8 mouse cellular contexts compared by ENCODE assay signal in the genomic region with DNA sequence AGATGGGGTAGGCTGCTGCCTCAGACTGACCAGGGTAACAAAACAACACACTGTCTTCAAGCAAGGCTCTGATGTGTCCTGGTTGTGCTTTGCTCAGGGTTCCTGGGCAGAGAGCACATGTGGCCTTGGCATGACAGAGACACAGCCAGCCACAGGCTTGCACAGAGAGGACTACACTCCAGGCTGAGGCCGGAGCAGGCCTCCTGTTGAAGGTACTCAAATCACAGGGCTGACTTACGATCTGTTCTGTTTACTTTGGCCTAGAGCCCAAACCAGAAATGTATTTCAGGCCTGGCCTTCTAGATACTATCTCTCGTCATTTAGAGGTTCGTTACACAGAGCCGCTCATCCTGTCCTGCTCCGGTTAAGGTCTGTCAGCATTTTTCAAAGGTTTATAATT.
DNase-seq lines count a peak whose midpoint lies in the region; ATAC-seq lines count a peak whose summit lies in the region.
"Had no signal": no experiment of that assay in that cellular context is flagged by ENCODE, and none has a peak within 500 bp of the region (broad histone marks: within the 10 kb centered on the region; RNA-seq: fewer than 3 reads in every experiment).

No protein-coding gene starts in this region.

- WGBS in embryonic facial prominence, embryonic 13.5 days = 34% methylated on average over 6 of the region's 6 CpGs
- 46% methylated on average over 6 of the region's 6 CpGs for WGBS in liver, embryonic 11.5 days
- 87% methylated on average over 6 of the region's 6 CpGs for WGBS in midbrain, embryonic 13.5 days

- ATAC-seq in embryonic facial prominence, embryonic 13.5 days (ENCODE audit: insufficient number of reproducible peaks, insufficient read depth, low FRiP score, low TSS enrichment, low read depth) = peak; percentile 69; the same call in 1 of the 2 replicates
- peak; percentile 20; the same call in 1 of the 2 replicates for ATAC-seq in liver, embryonic 11.5 days (replicated peaks; ENCODE audit: low FRiP score)
- ATAC-seq in midbrain, embryonic 13.5 days = no peak

- H3K9ac ChIP-seq in embryonic facial prominence, embryonic 13.5 days = no peak overlapping the region
- no peak overlapping the region for H3K9ac ChIP-seq in liver, embryonic 11.5 days (ENCODE audit: low read depth, low read length)
- H3K9ac ChIP-seq in midbrain, embryonic 13.5 days (replicated peaks) = no peak overlapping the region
- H3K9ac ChIP-seq: midbrain, embryonic 12.5 days had no signal

- peak overlapping the region; percentile 19; the same call in 1 of the 2 replicates for H3K27ac ChIP-seq in embryonic facial prominence, embryonic 13.5 days
- no peak overlapping the region for H3K27ac ChIP-seq in liver, embryonic 11.5 days (ENCODE audit: low read depth, low read length)
- no peak overlapping the region for H3K27ac ChIP-seq in midbrain, embryonic 13.5 days
- H3K27ac ChIP-seq: midbrain, embryonic 12.5 days had no signal

- H3K9me3 ChIP-seq in embryonic facial prominence, embryonic 13.5 days = 0 out of 2 replicates have a peak, but pooled peaks cover 6% of the 10 kb centered on the region
- H3K9me3 ChIP-seq in liver, embryonic 11.5 days (ENCODE audit: control insufficient read depth, low read length) = no peaks in the 10 kb centered on the region
- no peaks in the 10 kb centered on the region; the same call in 1 of the 2 replicates for H3K9me3 ChIP-seq in midbrain, embryonic 13.5 days

- no peak overlapping the region for H3K4me3 ChIP-seq in embryonic facial prominence, embryonic 13.5 days
- H3K4me3 ChIP-seq in liver, embryonic 11.5 days (ENCODE audit: low read depth, low read length) = no peak overlapping the region
- no peak overlapping the region for H3K4me3 ChIP-seq in midbrain, embryonic 13.5 days (replicated peaks)
- H3K4me3 ChIP-seq: midbrain, embryonic 12.5 days had no signal

- peaks cover 18% of the 10 kb centered on the region for H3K4me1 ChIP-seq in embryonic facial prominence, embryonic 13.5 days
- H3K4me1 ChIP-seq in liver, embryonic 11.5 days (replicated peaks; ENCODE audit: control insufficient read depth, insufficient read depth, low read length) = no peaks in the 10 kb centered on the region
- H3K4me1 ChIP-seq in midbrain, embryonic 13.5 days (replicated peaks) = no peaks in the 10 kb centered on the region
- H3K4me1 ChIP-seq: midbrain, embryonic 12.5 days had no signal

- DNase-seq in urinary bladder, postnatal 14 days (ENCODE audit: low spot score) = peak; percentile 41
- no peak for DNase-seq in urinary bladder, postnatal 10 days (ENCODE audit: low spot score)
- no peak for DNase-seq in liver, embryonic 11.5 days (ENCODE audit: low spot score)
- no peak for DNase-seq in spleen, adult 18-20 months
- no peak for DNase-seq in layer of hippocampus, adult 11-12 months (ENCODE audit: low spot score)

- no peaks in the 10 kb centered on the region for H3K27me3 ChIP-seq in embryonic facial prominence, embryonic 13.5 days
- no peaks in the 10 kb centered on the region for H3K27me3 ChIP-seq in liver, embryonic 11.5 days (replicated peaks; ENCODE audit: control insufficient read depth, insufficient read depth, low read length)
- H3K27me3 ChIP-seq in midbrain, embryonic 13.5 days = no peaks in the 10 kb centered on the region
- H3K27me3 ChIP-seq: midbrain, embryonic 12.5 days had no signal

- H3K4me2 ChIP-seq in embryonic facial prominence, embryonic 13.5 days = no peak overlapping the region
- no peak overlapping the region for H3K4me2 ChIP-seq in liver, embryonic 11.5 days
- H3K4me2 ChIP-seq in midbrain, embryonic 13.5 days (replicated peaks) = no peak overlapping the region
- H3K4me2 ChIP-seq: midbrain, embryonic 12.5 days had no signal

- H3K36me3 ChIP-seq in embryonic facial prominence, embryonic 13.5 days = no peaks in the 10 kb centered on the region
- H3K36me3 ChIP-seq in liver, embryonic 11.5 days (ENCODE audit: control insufficient read depth, insufficient read depth, low read length) = no peaks in the 10 kb centered on the region
- H3K36me3 ChIP-seq in midbrain, embryonic 13.5 days = no peaks in the 10 kb centered on the region
- H3K36me3 ChIP-seq: midbrain, embryonic 12.5 days had no signal
